Comparison of ENCODE assay signal across 8 mouse cellular contexts in genomic region chr11:74896901-74897677, GRCm38 (mm10). TPM values are rescaled to one million over a fixed set of nuclear protein-coding genes. Genes with fewer than 3 reads are reported as not detected.
A peak's percentile ranks its signal among the peaks of the same experiment; 100 is the strongest.
DNase-seq lines count a peak whose midpoint lies in the region; ATAC-seq and TF ChIP-seq lines count a peak whose summit lies in the region.

Gene Sgsm2, minus strand, starts transcription at chr11:74897060.

- peak; percentile 72 for DNase-seq in 416B (ENCODE audit: low read depth)
- peak; percentile 81 for DNase-seq in adrenal gland, postnatal 14 days
- DNase-seq in embryonic facial prominence, embryonic 14.5 days (ENCODE audit: low spot score): peak; percentile 74
- DNase-seq in heart, adult 2 months: peak; percentile 78 to 80
- peak; percentile 54 to 76 for DNase-seq in kidney, adult 8-10 months
- peak; percentile 81 for DNase-seq in liver
- peak; percentile 5 to 13 for DNase-seq in monocyte, adult 2 months (ENCODE audit: low read depth in 1 of 2, low spot score in 2 of 2)
- peak; percentile 45 to 81 for DNase-seq in spleen, postnatal 4 days (ENCODE audit: low spot score in 2 of 2)

- no peaks in the 10 kb centered on the region; the same call in none of the 2 replicates for H3K79me2 ChIP-seq in heart, adult 2 months (replicated peaks; ENCODE audit: control insufficient read depth, insufficient read depth, low read length)

- no peak for TF ChIP-seq POLR2A in heart, adult 2 months (IDR thresholded peaks at IDR 0.05; ENCODE audit: insufficient read depth, low read depth, low read length)

- H3K4me2 ChIP-seq in embryonic facial prominence, embryonic 14.5 days (ENCODE audit: low read depth, low read length): peak within 1 kb of the TSS; percentile 76

- H3K9me3 ChIP-seq in embryonic facial prominence, embryonic 14.5 days (ENCODE audit: control insufficient read depth, low read length): no peaks in the 10 kb centered on the region

- intact Hi-C loops in heart, adult 2 months (cut with DNase I): no loop called here

- no peak for TF ChIP-seq EP300 in heart, adult 2 months (IDR thresholded peaks at IDR 0.05; ENCODE audit: insufficient read depth, low read depth, low read length)

- H3K4me3 ChIP-seq in embryonic facial prominence, embryonic 14.5 days (ENCODE audit: low read depth, low read length): peak within 1 kb of the TSS; percentile 88
- H3K4me3 ChIP-seq in heart, adult 2 months: peak within 1 kb of the TSS; percentile 95

- peak within 1 kb of the TSS; percentile 85 for H3K9ac ChIP-seq in embryonic facial prominence, embryonic 14.5 days (ENCODE audit: low read depth, low read length)
- peak within 1 kb of the TSS; percentile 91 for H3K9ac ChIP-seq in heart, adult 2 months (ENCODE audit: low read depth, low read length)

- peak; percentile 70 for ATAC-seq in embryonic facial prominence, embryonic 14.5 days (ENCODE audit: low read depth)

- under 1% methylated on average over 36 of the region's 74 CpGs for WGBS in embryonic facial prominence, embryonic 14.5 days
- 1% methylated on average over 74 of the region's 74 CpGs for WGBS in heart, adult 2 months

- H3K27ac ChIP-seq in embryonic facial prominence, embryonic 14.5 days (replicated peaks; ENCODE audit: low read depth, low read length): peak within 1 kb of the TSS; percentile 77
- peak within 1 kb of the TSS; percentile 72 for H3K27ac ChIP-seq in heart, adult 2 months

- no peaks in the 10 kb centered on the region for H3K27me3 ChIP-seq in embryonic facial prominence, embryonic 14.5 days (replicated peaks; ENCODE audit: control insufficient read depth, insufficient read depth, low read length)
- no peaks in the 10 kb centered on the region for H3K27me3 ChIP-seq in heart, adult 2 months (ENCODE audit: control insufficient read depth, insufficient read depth, low read length)

- TF ChIP-seq CTCF in heart, adult 2 months (IDR thresholded peaks at IDR 0.05): no peak

- peaks cover 29% of the 10 kb centered on the region for H3K36me3 ChIP-seq in embryonic facial prominence, embryonic 14.5 days (ENCODE audit: control insufficient read depth, insufficient read depth, low read length)
- 0 out of 2 replicates have a peak, but pooled peaks cover 1% of the 10 kb centered on the region for H3K36me3 ChIP-seq in heart, adult 2 months (ENCODE audit: control insufficient read depth, insufficient read depth, low read length)

- peaks cover 10% of the 10 kb centered on the region for H3K4me1 ChIP-seq in embryonic facial prominence, embryonic 14.5 days (ENCODE audit: control insufficient read depth, insufficient read depth, low read length)
- peaks cover 2% of the 10 kb centered on the region for H3K4me1 ChIP-seq in heart, adult 2 months (ENCODE audit: control insufficient read depth, insufficient read depth, low read length)

RNA-seq across cellular contexts. Expression of gene Sgsm2, which starts in this region (rescaled TPM):
- 21.3 and 22.4 TPM in 2 replicates for total RNA-seq in adrenal gland, postnatal 14 days (2021)
- 4.9 and 6.2 TPM in 2 replicates for polyA plus RNA-seq in embryonic facial prominence, embryonic 14.5 days (2014; fragmentation: Nextera tagmentation; extraction: Ambion mirVana)
- 1 to 10 TPM; 5.1 to 5.3 TPM for total RNA-seq in heart, adult 2 months (2021)
- 8.3 and 10.2 TPM in 2 replicates for polyA plus RNA-seq in heart, adult 2 months (2012; rRNA removed)

Comparison
In these comparisons a context has a peak if more than half of its experiments do, and no peak if none do; other contexts are left out.
1. Peak in every context shown above with its lines: DNase-seq, ATAC-seq, H3K4me3 ChIP-seq and H3K27ac ChIP-seq.
2. DNase-seq: peak in every context shown above with its lines; median percentile 81 in adrenal gland, postnatal 14 days; 81 in liver; 79 in heart, adult 2 months; 74 in embryonic facial prominence, embryonic 14.5 days; 72 in 416B; 65 in kidney, adult 8-10 months; 63 in spleen, postnatal 4 days; 9 in monocyte, adult 2 months.